13 mouse cellular contexts compared by ENCODE assay signal in genomic region chr7:27328648-27329047, GRCm38 (mm10). TPM values are rescaled to one million over a fixed set of nuclear protein-coding genes. Genes with fewer than 3 reads are reported as not detected.
DNase-seq lines count a peak whose midpoint lies in the region; TF ChIP-seq lines count a peak whose summit lies in the region.
"Had no signal": no experiment of that assay in that cellular context is flagged by ENCODE, and none has a peak within 500 bp of the region (broad histone marks: within the 10 kb centered on the region; RNA-seq: fewer than 3 reads in every experiment).

No protein-coding gene starts in this region.

- H3K4me3 ChIP-seq in cerebellum, adult 2 months (replicated peaks; ENCODE audit: insufficient read depth, low read depth, low read length) = no peak overlapping the region
- no peak overlapping the region for H3K4me3 ChIP-seq in CH12.LX (replicated peaks in 1 of 3; ENCODE audit: low read depth in 2 of 3, low read length in 2 of 3, poor library complexity in 1 of 3)
- H3K4me3 ChIP-seq in thymus, adult 2 months (ENCODE audit: control insufficient read depth, insufficient read depth, low read length) = no peak overlapping the region

- H3K9ac ChIP-seq in CH12.LX (ENCODE audit: insufficient read depth, low read depth) = no peak overlapping the region
- H3K9ac ChIP-seq: liver, embryonic 13.5 days; stomach, embryonic 15.5 days had no signal

- no peaks in the 10 kb centered on the region for H3K36me3 ChIP-seq in CH12.LX (replicated peaks in 1 of 2; ENCODE audit: control insufficient read depth in 1 of 2, insufficient read depth in 1 of 2, low read length in 1 of 2)
- H3K36me3 ChIP-seq in thymus, adult 2 months (ENCODE audit: control insufficient read depth, insufficient read depth, low read length) = no peaks in the 10 kb centered on the region
- H3K36me3 ChIP-seq: hindbrain, embryonic 10.5 days; liver, embryonic 13.5 days had no signal

- peaks cover 11% of the 10 kb centered on the region for H3K4me1 ChIP-seq in cerebellum, adult 2 months (ENCODE audit: control insufficient read depth, insufficient read depth, low read length)
- peaks cover 4 to 37% of the 10 kb centered on the region in 2 experiments for H3K4me1 ChIP-seq in CH12.LX (ENCODE audit: control insufficient read depth in 1 of 2, insufficient read depth in 2 of 2)
- H3K4me1 ChIP-seq in thymus, adult 2 months (replicated peaks; ENCODE audit: control insufficient read depth, insufficient read depth, low read length) = peaks cover 42% of the 10 kb centered on the region

- no peaks in the 10 kb centered on the region for H3K9me3 ChIP-seq in CH12.LX (replicated peaks; ENCODE audit: low read length)
- H3K9me3 ChIP-seq: hindbrain, embryonic 10.5 days; liver, embryonic 13.5 days; stomach, embryonic 15.5 days had no signal

- no peak for TF ChIP-seq RAD21 in CH12.LX (IDR thresholded peaks at IDR 0.05; ENCODE audit: low read depth, low read length)

- no peak for TF ChIP-seq POLR2A in cerebellum, adult 2 months (IDR thresholded peaks at IDR 0.05; ENCODE audit: borderline replicate concordance, insufficient read depth, low read length)
- no peak for TF ChIP-seq POLR2A in CH12.LX (IDR thresholded peaks at IDR 0.05; ENCODE audit: low read depth, low read length)
- TF ChIP-seq POLR2A in thymus, adult 2 months (IDR thresholded peaks at IDR 0.05; ENCODE audit: control insufficient read depth, extremely low read depth, insufficient read depth, low read length, poor library complexity) = no peak

- H3K4me2 ChIP-seq in CH12.LX (ENCODE audit: insufficient read depth, low read depth, poor library complexity, severe bottlenecking) = peak overlapping the region; percentile 33; the same call in 1 of the 2 replicates

- peak; percentile 46 to 47 for DNase-seq in cerebellum, postnatal 10 days
- no peak for DNase-seq in cerebellum, adult 2 months
- no peak for DNase-seq in CH12.LX (ENCODE audit: extremely low read depth)
- DNase-seq in gastrocnemius, postnatal 10 days = peak; percentile 80
- peak; percentile 50 to 82 for DNase-seq in kidney, postnatal 25 days
- no peak for DNase-seq in thymus, adult 2 months
- DNase-seq in adrenal gland, postnatal 10 days = no peak
- no peak for DNase-seq in spleen, postnatal 14 days (ENCODE audit: low spot score in 2 of 2)

- peaks cover 5% of the 10 kb centered on the region; the same call in 1 of the 2 replicates for H3K27me3 ChIP-seq in cerebellum, adult 2 months (ENCODE audit: control insufficient read depth, insufficient read depth, low read length)
- peaks cover 19% of the 10 kb centered on the region for H3K27me3 ChIP-seq in CH12.LX (replicated peaks)
- peaks cover 22% of the 10 kb centered on the region for H3K27me3 ChIP-seq in thymus, adult 2 months (ENCODE audit: control insufficient read depth, insufficient read depth, low read length)

- in situ Hi-C loops in CH12.LX (cut with MboI; ENCODE audit: low pct_ligation_motif_present, low pct_unique_long_range_greater_than_20kb, low sequenced_read_pairs) = no loop called here

- no peak for TF ChIP-seq CTCF in cerebellum, adult 2 months (IDR thresholded peaks at IDR 0.05; ENCODE audit: borderline replicate concordance, insufficient read depth, low read depth, low read length)
- no peak for TF ChIP-seq CTCF in CH12.LX (conservative IDR thresholded peaks at IDR 0.05 in 1 of 2, IDR thresholded peaks at IDR 0.05 in 1 of 2; ENCODE audit: low read depth in 2 of 2, low read length in 2 of 2)
- TF ChIP-seq CTCF in thymus, adult 2 months (IDR thresholded peaks at IDR 0.05; ENCODE audit: borderline replicate concordance, control insufficient read depth, extremely low read depth, insufficient read depth, low read length, poor library complexity) = no peak

- WGBS in cerebellum, adult 2 months = 43% methylated on average over 16 of the region's 16 CpGs
- WGBS in thymus, adult 2 months = 28% methylated on average over 16 of the region's 16 CpGs

- no peak overlapping the region for H3K27ac ChIP-seq in cerebellum, adult 2 months (ENCODE audit: insufficient read depth, low read length)
- no peak overlapping the region for H3K27ac ChIP-seq in CH12.LX (ENCODE audit: insufficient read depth, low read depth)
- no peak overlapping the region for H3K27ac ChIP-seq in thymus, adult 2 months (ENCODE audit: control insufficient read depth, insufficient read depth, low read length)
- H3K27ac ChIP-seq: hindbrain, embryonic 10.5 days; liver, embryonic 13.5 days; stomach, embryonic 15.5 days had no signal

- dilution Hi-C loops in CH12.LX (cut with MboI; ENCODE audit: extremely low pct_ligation_motif_present, extremely low pct_unique_long_range_greater_than_20kb, low sequenced_read_pairs) = no loop called here

- H3K79me2 ChIP-seq in CH12.LX (replicated peaks; ENCODE audit: control insufficient read depth, extremely low read depth, insufficient read depth, poor library complexity, severe bottlenecking) = no peaks in the 10 kb centered on the region

- TF ChIP-seq EP300 in CH12.LX (IDR thresholded peaks at IDR 0.05; ENCODE audit: low read length) = no peak

TF ChIP-seq in CH12.LX, 34 proteins besides CTCF, POLR2A, EP300 and RAD21:
- no peak for TF ChIP-seq NELFE (IDR thresholded peaks at IDR 0.05; ENCODE audit: low read depth, low read length)
- TF ChIP-seq CHD1 (IDR thresholded peaks at IDR 0.05; ENCODE audit: low read depth, low read length) = no peak
- no peak for TF ChIP-seq USF1 (IDR thresholded peaks at IDR 0.05; ENCODE audit: low read depth, low read length)
- TF ChIP-seq MAFK (IDR thresholded peaks at IDR 0.05; ENCODE audit: insufficient replicate concordance, low read length) = no peak
- TF ChIP-seq MAZ (IDR thresholded peaks at IDR 0.05; ENCODE audit: low read depth, low read length) = no peak
- no peak for TF ChIP-seq ZKSCAN1 (IDR thresholded peaks at IDR 0.05; ENCODE audit: borderline replicate concordance, low read depth, low read length)
- no peak for TF ChIP-seq TCF12 (IDR thresholded peaks at IDR 0.05; ENCODE audit: low read depth, low read length)
- no peak for TF ChIP-seq JUN (IDR thresholded peaks at IDR 0.05; ENCODE audit: insufficient read depth, low read depth, low read length)
- TF ChIP-seq SIN3A (IDR thresholded peaks at IDR 0.05; ENCODE audit: low read length) = no peak
- TF ChIP-seq MAX (IDR thresholded peaks at IDR 0.05; ENCODE audit: low read length) = no peak
- no peak for TF ChIP-seq E2F4 (IDR thresholded peaks at IDR 0.05; ENCODE audit: insufficient replicate concordance, low read depth, low read length)
- TF ChIP-seq USF2 (conservative IDR thresholded peaks at IDR 0.05; ENCODE audit: low read depth, low read length) = no peak
- TF ChIP-seq SMC3 (IDR thresholded peaks at IDR 0.05; ENCODE audit: low read depth, low read length) = no peak
- no peak for TF ChIP-seq ZC3H11A (IDR thresholded peaks at IDR 0.05; ENCODE audit: low read depth, low read length)
- no peak for TF ChIP-seq ZMIZ1 (IDR thresholded peaks at IDR 0.05; ENCODE audit: low read depth, low read length)
- no peak for TF ChIP-seq KAT2A (IDR thresholded peaks at IDR 0.05; ENCODE audit: insufficient replicate concordance, low read length)
- TF ChIP-seq MEF2A (IDR thresholded peaks at IDR 0.05; ENCODE audit: borderline replicate concordance, low read depth, low read length) = no peak
- no peak for TF ChIP-seq BHLHE40 (IDR thresholded peaks at IDR 0.05; ENCODE audit: low read depth, low read length)

RNA-seq across cellular contexts. Expression of gene Ltbp4, which starts 8.8 kb away (rescaled TPM):
- polyA plus RNA-seq in cerebellum, adult 2 months (2012; rRNA removed) = 26.9 and 28.2 TPM in 2 replicates
- total RNA-seq in CH12.LX (2012; rRNA removed) = 1.8 and 2.6 TPM in 2 replicates
- 0.16 and 0.43 TPM in 2 replicates for total RNA-seq in CH12.LX (2014; rRNA removed)
- 1.2 and 1.5 TPM in 2 replicates for polyA plus RNA-seq in CH12.LX (2012; ENCODE audit: insufficient read length, low read depth)
- total RNA-seq in gastrocnemius, postnatal 10 days (2021) = 100 to 1,000 TPM; 131 to 165 TPM
- polyA plus RNA-seq in thymus, adult 2 months (2012; rRNA removed) = 48.3 and 77.5 TPM in 2 replicates
- 100 to 1,000 TPM; 107 to 111 TPM for total RNA-seq in adrenal gland, postnatal 10 days (2021)

RNA-seq across cellular contexts. Expression of gene Shkbp1, which starts 27.2 kb away (rescaled TPM):
- 41.6 and 43.7 TPM in 2 replicates for polyA plus RNA-seq in cerebellum, adult 2 months (2012; rRNA removed)
- total RNA-seq in CH12.LX (2012; rRNA removed) = 26.2 and 30.8 TPM in 2 replicates
- 17.7 and 23.3 TPM in 2 replicates for total RNA-seq in CH12.LX (2014; rRNA removed)
- 50.0 and 62.8 TPM in 2 replicates for polyA plus RNA-seq in CH12.LX (2012; ENCODE audit: insufficient read length, low read depth)
- total RNA-seq in gastrocnemius, postnatal 10 days (2021) = 1 to 10 TPM; 6.1 to 8.1 TPM
- 203 and 206 TPM in 2 replicates for polyA plus RNA-seq in thymus, adult 2 months (2012; rRNA removed)
- 10 to 100 TPM; 19.6 to 22.9 TPM for total RNA-seq in adrenal gland, postnatal 10 days (2021)

RNA-seq across cellular contexts. Expression of gene Gm20479, which starts 28.6 kb away (rescaled TPM):
- polyA plus RNA-seq in cerebellum, adult 2 months (2012; rRNA removed) = 0.38 TPM in 1 of 2 replicates, not detected in the other
- 1.3 and 1.9 TPM in 2 replicates for total RNA-seq in CH12.LX (2012; rRNA removed)
- 0.95 and 2.2 TPM in 2 replicates for total RNA-seq in CH12.LX (2014; rRNA removed)
- polyA plus RNA-seq in CH12.LX (2012; ENCODE audit: insufficient read length, low read depth) = 1.2 and 2.8 TPM in 2 replicates
- total RNA-seq in gastrocnemius, postnatal 10 days (2021) = not detected
- not detected in 2 replicates for polyA plus RNA-seq in thymus, adult 2 months (2012; rRNA removed)
- total RNA-seq in adrenal gland, postnatal 10 days (2021) = 1 to 10 TPM in 1 of 2 experiments, not detected in 1; 2.5 TPM
- total RNA-seq: layer of hippocampus, postnatal 25 days had no signal
- polyA plus RNA-seq: hindbrain, embryonic 10.5 days; midbrain, embryonic 11.5 days had no signal

Comparison
In these comparisons a context has a peak if more than half of its experiments do, and no peak if none do; other contexts are left out.
1. DNase-seq: peak in cerebellum, postnatal 10 days (2 of 2), gastrocnemius, postnatal 10 days (single experiment) and kidney, postnatal 25 days (2 of 2); none in cerebellum, adult 2 months (0 of 2), CH12.LX (single experiment), thymus, adult 2 months (single experiment), adrenal gland, postnatal 10 days (single experiment) and spleen, postnatal 14 days (0 of 2).
2. RNA of gene Ltbp4, which starts 8.8 kb away (total RNA-seq): 131 to 165 TPM in gastrocnemius, postnatal 10 days and 107 to 111 TPM in adrenal gland, postnatal 10 days; 0.16 to 2.6 TPM in CH12.LX; every median in the first group is over 10 times any median in the second.